Mouse (Mus musculus) retina, embryonic 14.5 days (tissue): ENCODE measurements around the gene Zfhx3.

Source experiments
- DNase-seq: peaks from one replicate; pipeline ENCODE4 v3.0.0-alpha.2; 2015; ENCODE audit warnings: low spot score

Zfhx3 gene

GRCm38 (mm10) chr8:108662766-108663165 lies 720.3 kb downstream of the Zfhx3 start:
- no peak for DNase-seq

GRCm38 (mm10) chr8:108671939-108672515 lies 729.6 kb downstream of the Zfhx3 start:
- no peak for DNase-seq

- peak; percentile 41 for DNase-seq
These were observed 732.6 kb downstream of the Zfhx3 start for GRCm38 (mm10) chr8:108675001-108675525.

- DNase-seq: no peak
These were observed 747.2 kb downstream of the Zfhx3 start for GRCm38 (mm10) chr8:108689694-108690093.

GRCm38 (mm10) chr8:108690576-108691455 lies 748.4 kb downstream of the Zfhx3 start:
- no peak for DNase-seq

GRCm38 (mm10) chr8:108691456-108692238 lies 749.2 kb downstream of the Zfhx3 start:
- peak; percentile 66 for DNase-seq

GRCm38 (mm10) chr8:108692239-108692627 lies 749.8 kb downstream of the Zfhx3 start:
- no peak for DNase-seq

GRCm38 (mm10) chr8:108692669-108693665 lies 750.5 kb downstream of the Zfhx3 start:
- DNase-seq: no peak

- DNase-seq: no peak
These were observed 751.4 kb downstream of the Zfhx3 start for GRCm38 (mm10) chr8:108693841-108694240.

GRCm38 (mm10) chr8:108694516-108694915 lies 752.1 kb downstream of the Zfhx3 start:
- DNase-seq: no peak

GRCm38 (mm10) chr8:108695242-108695880 lies 752.9 kb downstream of the Zfhx3 start:
- no peak for DNase-seq

- DNase-seq: no peak
These were observed 753.6 kb downstream of the Zfhx3 start for GRCm38 (mm10) chr8:108695938-108696630.

GRCm38 (mm10) chr8:108696631-108697410 lies 754.4 kb downstream of the Zfhx3 start:
- no peak for DNase-seq

- peak; percentile 49 for DNase-seq
These were observed 755.1 kb downstream of the Zfhx3 start for GRCm38 (mm10) chr8:108697589-108697988.

GRCm38 (mm10) chr8:108698101-108698660 lies 755.7 kb downstream of the Zfhx3 start:
- DNase-seq: peak; percentile 28

GRCm38 (mm10) chr8:108699011-108699410 lies 756.6 kb downstream of the Zfhx3 start:
- DNase-seq: peak; percentile 25

GRCm38 (mm10) chr8:108699454-108700345 lies 757.3 kb downstream of the Zfhx3 start:
- DNase-seq: peak; percentile 54
